Mouse (Mus musculus): ENCODE measurements around the gene Zbtb18. TPM values are rescaled to one million over a fixed set of nuclear protein-coding genes. Genes with fewer than 3 reads are reported as not detected.

Gene Zbtb18
- total and polyA plus RNA-seq, 3 experiments, result 8.4 to 16.9 (median 10.0) TPM

GRCm38 (mm10) chr1:177451991-177452431 is 9.9 kb downstream of the Zbtb18 start (continued):
- TF ChIP-seq NRF1 (IDR thresholded peaks at IDR 0.05; ENCODE audit: low read depth, low read length), result no peak

GRCm38 (mm10) chr1:177452987-177453386 is 10.8 kb downstream of the Zbtb18 start:
- dilution Hi-C loops (cut with MboI; ENCODE audit: extremely low pct_ligation_motif_present, extremely low pct_unique_long_range_greater_than_20kb, low sequenced_read_pairs) (no loop called here), in situ Hi-C loops (cut with MboI; ENCODE audit: low pct_ligation_motif_present, low pct_unique_long_range_greater_than_20kb, low sequenced_read_pairs) (no loop called here)
- no peaks in the 10 kb centered on the region for H3K27me3 ChIP-seq (replicated peaks)
- no peak for DNase-seq (ENCODE audit: extremely low read depth)
- H3K79me2 ChIP-seq (replicated peaks; ENCODE audit: control insufficient read depth, extremely low read depth, insufficient read depth, poor library complexity, severe bottlenecking), result no peaks in the 10 kb centered on the region
- peaks cover 12 to 71% of the 10 kb centered on the region in 2 experiments for H3K4me1 ChIP-seq (ENCODE audit: control insufficient read depth in 1 of 2, insufficient read depth in 2 of 2)
- H3K4me3 ChIP-seq (replicated peaks in 1 of 3; ENCODE audit: low read depth in 2 of 3, low read length in 2 of 3, poor library complexity in 1 of 3), result no peak overlapping the region
- no peak overlapping the region for H3K9ac ChIP-seq (ENCODE audit: insufficient read depth, low read depth)
- no peak for TF ChIP-seq CHD1 (IDR thresholded peaks at IDR 0.05; ENCODE audit: low read depth, low read length)
- no peak for TF ChIP-seq MEF2A (IDR thresholded peaks at IDR 0.05; ENCODE audit: borderline replicate concordance, low read depth, low read length)
- no peak for TF ChIP-seq HCFC1 (IDR thresholded peaks at IDR 0.05; ENCODE audit: low read depth, low read length)
- TF ChIP-seq PAX5 (IDR thresholded peaks at IDR 0.05; ENCODE audit: low read length), result no peak
- no peak for TF ChIP-seq USF1 (IDR thresholded peaks at IDR 0.05; ENCODE audit: low read depth, low read length)
- no peak for TF ChIP-seq NELFE (IDR thresholded peaks at IDR 0.05; ENCODE audit: low read depth, low read length)
- TF ChIP-seq JUN (IDR thresholded peaks at IDR 0.05; ENCODE audit: insufficient read depth, low read depth, low read length), result no peak
- TF ChIP-seq TCF12 (IDR thresholded peaks at IDR 0.05; ENCODE audit: low read depth, low read length), result no peak
- no peak for TF ChIP-seq MYC (IDR thresholded peaks at IDR 0.05; ENCODE audit: low read depth, low read length)
- no peak for TF ChIP-seq ZKSCAN1 (IDR thresholded peaks at IDR 0.05; ENCODE audit: borderline replicate concordance, low read depth, low read length)
- no peak for TF ChIP-seq ZC3H11A (IDR thresholded peaks at IDR 0.05; ENCODE audit: low read depth, low read length)
- TF ChIP-seq CHD2 (IDR thresholded peaks at IDR 0.05; ENCODE audit: low read length), result no peak
- TF ChIP-seq GABPA (IDR thresholded peaks at IDR 0.05; ENCODE audit: insufficient replicate concordance, low read depth, low read length), result no peak
- TF ChIP-seq ELF1 (IDR thresholded peaks at IDR 0.05; ENCODE audit: low read depth, low read length), result no peak
- TF ChIP-seq POLR2AphosphoS2 (IDR thresholded peaks at IDR 0.05; ENCODE audit: low read depth, low read length), result no peak
- TF ChIP-seq E2F4 (IDR thresholded peaks at IDR 0.05; ENCODE audit: insufficient replicate concordance, low read depth, low read length), result no peak
- no peak for TF ChIP-seq EP300 (IDR thresholded peaks at IDR 0.05; ENCODE audit: low read length)
- H3K36me3 ChIP-seq (replicated peaks in 1 of 2; ENCODE audit: control insufficient read depth in 1 of 2, insufficient read depth in 1 of 2, low read length in 1 of 2), result peaks cover 5 to 7% of the 10 kb centered on the region in 2 experiments
- no peaks in the 10 kb centered on the region for H3K9me3 ChIP-seq (replicated peaks; ENCODE audit: low read length)
- no peak overlapping the region for H3K27ac ChIP-seq (ENCODE audit: insufficient read depth, low read depth)
- no peak overlapping the region for H3K4me2 ChIP-seq (ENCODE audit: insufficient read depth, low read depth, poor library complexity, severe bottlenecking)

DNA sequence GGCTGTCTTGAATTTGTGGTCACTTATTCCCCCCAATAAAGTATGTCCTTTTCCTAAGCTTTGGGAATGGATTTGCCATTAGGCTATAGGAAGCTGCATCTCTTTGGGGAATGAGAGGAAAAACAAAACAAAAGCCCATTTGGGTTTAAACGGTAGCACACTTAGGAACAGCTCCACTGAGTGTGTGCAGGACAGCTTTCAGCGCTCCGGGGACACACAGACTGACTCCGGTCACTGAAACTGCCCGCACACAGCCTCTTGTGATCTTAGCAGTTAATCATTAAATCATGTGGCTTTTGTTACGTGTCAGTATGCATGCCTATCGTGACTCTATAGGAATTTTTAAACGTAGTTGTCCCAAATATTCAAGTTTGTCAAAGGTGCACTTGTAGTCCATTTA is 11.7 kb downstream of the Zbtb18 start:
- no peaks in the 10 kb centered on the region for H3K9me3 ChIP-seq (replicated peaks; ENCODE audit: low read length)
- no peak for TF ChIP-seq TCF12 (IDR thresholded peaks at IDR 0.05; ENCODE audit: low read depth, low read length)
- TF ChIP-seq CHD2 (IDR thresholded peaks at IDR 0.05; ENCODE audit: low read length), result no peak
- no peak for TF ChIP-seq EP300 (IDR thresholded peaks at IDR 0.05; ENCODE audit: low read length)
- no peak for TF ChIP-seq SMC3 (IDR thresholded peaks at IDR 0.05; ENCODE audit: low read depth, low read length)
- TF ChIP-seq JUN (IDR thresholded peaks at IDR 0.05; ENCODE audit: insufficient read depth, low read depth, low read length), result no peak
- no peak for TF ChIP-seq MAZ (IDR thresholded peaks at IDR 0.05; ENCODE audit: low read depth, low read length)
- H3K36me3 ChIP-seq (replicated peaks in 1 of 2; ENCODE audit: control insufficient read depth in 1 of 2, insufficient read depth in 1 of 2, low read length in 1 of 2), result peaks cover 0 to under 1% of the 10 kb centered on the region in 2 experiments
- no peaks in the 10 kb centered on the region for H3K27me3 ChIP-seq (replicated peaks)
- no peak overlapping the region for H3K4me3 ChIP-seq (replicated peaks in 1 of 3; ENCODE audit: low read depth in 2 of 3, low read length in 2 of 3, poor library complexity in 1 of 3)
- peak overlapping the region; percentile 31; the same call in 1 of the 2 replicates for H3K4me2 ChIP-seq (ENCODE audit: insufficient read depth, low read depth, poor library complexity, severe bottlenecking)
- in situ Hi-C loops (cut with MboI; ENCODE audit: low pct_ligation_motif_present, low pct_unique_long_range_greater_than_20kb, low sequenced_read_pairs) (no loop called here), dilution Hi-C loops (cut with MboI; ENCODE audit: extremely low pct_ligation_motif_present, extremely low pct_unique_long_range_greater_than_20kb, low sequenced_read_pairs) (no loop called here)
- no peak overlapping the region for H3K27ac ChIP-seq (ENCODE audit: insufficient read depth, low read depth)
- peaks cover 9 to 65% of the 10 kb centered on the region in 2 experiments for H3K4me1 ChIP-seq (ENCODE audit: control insufficient read depth in 1 of 2, insufficient read depth in 2 of 2)
- no peaks in the 10 kb centered on the region for H3K79me2 ChIP-seq (replicated peaks; ENCODE audit: control insufficient read depth, extremely low read depth, insufficient read depth, poor library complexity, severe bottlenecking)
- no peak overlapping the region for H3K9ac ChIP-seq (ENCODE audit: insufficient read depth, low read depth)
- DNase-seq (ENCODE audit: extremely low read depth), result no peak
